Mouse (Mus musculus): ENCODE results near the gene Rfx3.
A peak's percentile ranks its signal among the peaks of the same experiment; 100 is the strongest.

Rfx3 gene

GRCm38 (mm10) chr19:28010471-28011395 lies at the start of gene Rfx3:
TSS of gene Rfx3 (minus strand) at chr19:28011166.
- peak; percentile 66 for DNase-seq (ENCODE audit: extremely low read depth, low read depth)

- no peak for DNase-seq (ENCODE audit: extremely low read depth, low read depth)
These were observed 41.1 kb upstream of the Rfx3 start for GRCm38 (mm10) chr19:28052058-28052457.

DNA sequence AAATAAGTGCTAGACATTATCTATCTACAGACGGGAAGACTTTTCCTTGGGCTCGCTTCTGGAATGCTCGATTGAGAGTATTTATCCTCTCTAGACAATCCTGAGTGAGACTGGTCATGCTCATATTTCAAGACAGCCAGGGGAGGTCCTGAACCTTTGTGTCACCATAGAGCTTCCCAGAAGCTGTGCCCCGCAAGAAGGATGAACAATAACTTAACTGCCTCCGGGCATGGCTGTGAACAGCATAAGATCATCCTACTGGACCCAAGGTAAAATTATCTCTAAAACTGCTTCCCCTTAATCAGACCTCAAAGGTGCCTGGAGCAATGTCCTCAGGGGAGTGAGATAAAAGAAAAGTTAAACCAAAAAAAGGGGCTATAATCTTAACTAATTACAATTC lies 40.6 kb upstream of the Rfx3 start:
- no peak for DNase-seq (ENCODE audit: extremely low read depth, low read depth)

DNA sequence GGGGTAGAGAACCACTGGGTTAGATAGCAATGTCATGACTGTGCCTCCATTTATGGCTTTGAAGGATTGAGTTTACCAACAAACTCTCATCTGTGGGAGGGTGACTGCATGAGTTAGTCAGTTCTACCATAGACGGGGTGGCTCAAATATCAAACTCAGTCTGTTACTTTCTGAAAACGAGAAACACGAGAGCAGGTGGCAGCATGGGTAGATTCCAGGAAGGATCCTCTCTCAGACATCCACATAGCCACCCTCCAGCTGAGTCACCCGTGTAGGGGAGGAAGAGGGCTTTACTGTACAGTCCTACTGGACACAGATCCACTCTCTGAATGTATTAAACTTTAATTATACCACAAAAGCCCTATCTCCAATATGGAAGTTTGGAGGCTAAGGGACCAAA lies 38.3 kb upstream of the Rfx3 start:
- DNase-seq (ENCODE audit: extremely low read depth, low read depth), result no peak

DNA sequence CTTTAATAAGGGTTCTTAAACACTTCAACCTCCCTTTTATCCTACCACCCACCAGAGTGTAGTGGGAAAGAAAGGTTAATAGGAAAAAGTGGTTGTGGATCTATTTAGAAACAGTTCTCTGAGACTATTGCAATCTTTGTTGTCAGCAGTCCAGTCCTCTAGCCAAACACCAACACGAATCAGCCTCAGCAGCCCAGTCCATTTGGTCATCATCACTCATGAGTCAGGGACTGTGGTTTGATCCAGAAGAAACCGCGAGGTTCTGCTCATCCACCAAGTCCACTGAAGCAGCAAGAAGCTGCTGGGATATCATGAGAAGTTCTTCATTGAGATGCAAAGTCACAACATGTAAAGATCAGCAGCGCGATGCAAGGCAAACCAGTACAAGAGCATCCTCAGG lies 35.8 kb upstream of the Rfx3 start:
- DNase-seq (ENCODE audit: extremely low read depth, low read depth), result no peak

- no peak for DNase-seq (ENCODE audit: extremely low read depth, low read depth)
These were observed 34.0 kb upstream of the Rfx3 start for GRCm38 (mm10) chr19:28044950-28045349.

DNA sequence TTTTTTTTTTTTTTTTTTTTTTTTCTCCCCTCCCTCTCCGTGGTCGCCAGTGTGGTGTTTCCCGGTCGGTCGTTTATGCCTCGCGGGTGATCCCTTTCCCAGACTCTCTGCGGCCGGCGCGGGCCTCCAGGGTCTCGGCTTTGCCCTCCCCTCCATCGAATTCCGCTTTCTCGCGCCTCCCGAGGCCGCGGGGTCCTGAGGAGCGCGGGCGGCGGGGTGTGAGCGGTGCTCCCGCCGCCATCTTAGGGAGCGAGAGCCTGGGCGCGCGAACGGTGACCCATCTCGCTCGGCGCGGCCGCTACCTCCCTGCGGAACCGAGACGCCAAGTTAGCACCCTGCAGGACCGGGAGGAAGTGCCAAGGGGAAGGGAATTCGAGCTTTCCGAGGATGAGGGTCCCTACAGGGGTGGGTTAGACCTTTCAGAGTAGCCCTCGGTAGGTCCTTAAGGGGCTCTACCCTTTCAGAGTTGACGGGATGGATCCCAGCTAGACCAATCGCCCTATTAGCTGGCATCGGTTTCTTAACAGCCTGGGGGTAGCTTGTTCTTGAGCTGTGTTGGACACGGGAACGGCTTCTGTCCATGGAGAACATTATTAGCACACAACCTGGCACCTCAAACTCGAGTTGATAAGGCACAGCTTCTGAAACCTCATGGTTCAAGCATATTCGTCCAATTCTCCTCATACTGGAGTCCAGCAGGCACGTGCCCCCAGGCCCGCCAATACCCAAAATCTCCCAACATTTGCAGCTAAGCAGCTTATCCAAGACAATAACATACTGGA lies 943 bp upstream of the Rfx3 start:
- DNase-seq (ENCODE audit: extremely low read depth, low read depth), result peak; percentile 44

DNA sequence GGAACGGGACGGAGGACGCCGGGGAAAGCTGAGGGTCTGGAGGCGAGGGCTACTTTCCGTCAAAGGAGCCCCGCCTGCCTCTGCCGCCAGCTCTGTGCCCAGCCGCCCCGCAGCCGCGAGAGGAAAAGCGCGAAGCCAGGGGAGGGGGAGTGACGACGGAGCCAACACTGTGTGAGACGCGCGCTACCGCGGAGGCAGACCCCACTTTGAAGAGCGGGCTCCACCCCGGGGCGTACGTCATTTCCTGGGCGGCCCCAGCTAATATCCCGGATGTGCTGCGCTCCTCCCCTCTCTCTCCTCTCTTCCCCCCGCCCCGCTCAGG lies 391 bp upstream of the Rfx3 start:
- DNase-seq (ENCODE audit: extremely low read depth, low read depth), result peak; percentile 80

DNA sequence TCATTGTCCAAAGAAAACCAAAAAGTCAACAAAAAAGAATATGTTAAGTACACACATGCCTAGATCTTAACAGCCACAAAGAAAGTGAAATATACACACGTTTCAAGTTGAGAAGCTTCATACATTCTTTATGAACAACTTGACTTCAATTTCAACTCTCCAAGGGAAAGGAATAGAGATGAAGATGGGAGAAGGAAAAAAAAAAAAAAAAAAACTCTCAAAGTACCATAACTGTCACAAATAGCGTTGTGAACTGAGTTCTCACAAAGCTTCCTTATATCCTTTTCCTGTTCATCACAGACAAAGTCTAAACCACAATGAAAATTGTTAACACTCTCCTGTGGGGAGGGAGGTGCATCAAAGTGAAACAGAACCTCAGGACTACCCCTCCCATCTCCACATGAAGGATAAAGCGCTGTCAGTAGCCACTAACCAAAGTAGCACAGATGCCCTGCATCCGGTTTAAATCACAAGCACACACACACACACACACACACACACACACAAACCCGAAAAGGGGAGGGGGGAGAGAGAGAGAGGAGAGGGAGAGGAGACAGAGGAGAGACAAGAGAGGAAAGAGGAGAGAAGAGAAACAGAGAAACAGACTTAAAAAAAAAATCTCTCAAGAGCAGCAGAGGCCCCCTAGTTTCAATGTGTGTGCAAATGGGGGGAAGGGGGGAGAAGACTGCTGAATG lies 1.2 kb downstream of the Rfx3 start:
- peak; percentile 74 for DNase-seq (ENCODE audit: extremely low read depth, low read depth)

- DNase-seq (ENCODE audit: extremely low read depth, low read depth), result no peak
These were observed 6.8 kb downstream of the Rfx3 start for GRCm38 (mm10) chr19:28004190-28004589.

DNA sequence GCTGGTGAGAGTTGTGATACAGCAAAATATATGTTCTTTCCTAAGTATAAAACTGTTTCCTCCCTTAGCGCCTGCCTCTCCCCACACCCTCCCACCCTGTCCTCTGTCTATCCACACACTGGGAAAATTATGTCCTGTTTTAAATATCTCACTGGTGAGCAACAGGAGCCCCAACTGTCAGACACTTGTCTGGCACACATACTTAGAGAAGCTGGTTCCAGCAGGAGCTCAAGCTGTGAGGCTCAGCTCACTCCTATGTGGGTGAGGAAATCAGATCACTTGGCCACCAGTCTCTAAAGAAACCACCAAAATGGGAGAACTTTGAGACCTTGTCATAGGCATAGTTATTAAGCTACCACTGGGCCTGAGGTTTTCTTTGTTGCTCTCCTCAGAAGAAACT lies 7.5 kb downstream of the Rfx3 start:
- DNase-seq (ENCODE audit: extremely low read depth, low read depth), result no peak

DNA sequence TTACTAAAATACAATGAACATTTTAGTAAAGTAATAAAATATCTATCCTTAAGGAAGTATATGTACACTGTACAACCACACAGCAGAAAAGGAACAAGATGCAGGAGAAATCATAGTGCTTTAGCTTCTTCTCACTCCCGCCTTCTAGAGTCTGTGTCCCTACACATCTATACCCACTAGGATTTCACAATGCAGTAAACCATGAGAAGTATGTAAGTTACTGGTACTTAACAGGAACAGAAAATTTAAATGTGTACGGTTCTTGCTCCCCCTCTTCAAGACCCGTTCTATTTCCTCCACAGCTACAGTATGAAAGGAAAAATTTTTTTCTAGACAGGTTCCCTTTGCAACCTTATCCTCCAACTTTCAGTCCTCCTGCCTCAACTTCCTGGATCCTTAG lies 8.3 kb downstream of the Rfx3 start:
- DNase-seq (ENCODE audit: extremely low read depth, low read depth), result no peak

GRCm38 (mm10) chr19:27992800-27993199 lies 18.2 kb downstream of the Rfx3 start:
- DNase-seq (ENCODE audit: extremely low read depth, low read depth), result no peak

GRCm38 (mm10) chr19:27988746-27989145 lies 22.2 kb downstream of the Rfx3 start:
- no peak for DNase-seq (ENCODE audit: extremely low read depth, low read depth)

- peak; percentile 44 for DNase-seq (ENCODE audit: extremely low read depth, low read depth)
These were observed 43.4 kb downstream of the Rfx3 start for GRCm38 (mm10) chr19:27967590-27967989.

DNA sequence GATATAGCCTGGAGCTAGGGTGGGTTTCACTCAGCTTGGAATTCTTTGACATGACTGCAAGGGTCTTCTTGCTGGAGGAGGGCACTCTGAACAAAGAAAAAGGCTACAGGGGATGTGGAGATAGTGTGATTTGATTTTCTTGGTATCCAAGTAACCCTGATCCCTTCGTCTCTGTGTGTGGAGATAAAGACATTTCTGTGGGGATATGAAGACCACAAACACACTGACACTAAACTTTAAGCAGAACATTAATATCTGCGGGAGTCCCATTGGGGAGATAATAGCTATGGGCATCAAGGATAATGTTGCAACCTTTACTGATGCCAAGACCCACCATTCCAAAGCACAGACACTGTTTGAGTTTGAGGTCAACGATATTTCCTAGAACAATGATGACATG lies 49.7 kb downstream of the Rfx3 start:
- no peak for DNase-seq (ENCODE audit: extremely low read depth, low read depth)

GRCm38 (mm10) chr19:27935453-27935852 lies 75.5 kb downstream of the Rfx3 start:
- DNase-seq (ENCODE audit: extremely low read depth, low read depth), result no peak

GRCm38 (mm10) chr19:27931136-27931535 lies 79.8 kb downstream of the Rfx3 start:
- DNase-seq (ENCODE audit: extremely low read depth, low read depth), result no peak

DNA sequence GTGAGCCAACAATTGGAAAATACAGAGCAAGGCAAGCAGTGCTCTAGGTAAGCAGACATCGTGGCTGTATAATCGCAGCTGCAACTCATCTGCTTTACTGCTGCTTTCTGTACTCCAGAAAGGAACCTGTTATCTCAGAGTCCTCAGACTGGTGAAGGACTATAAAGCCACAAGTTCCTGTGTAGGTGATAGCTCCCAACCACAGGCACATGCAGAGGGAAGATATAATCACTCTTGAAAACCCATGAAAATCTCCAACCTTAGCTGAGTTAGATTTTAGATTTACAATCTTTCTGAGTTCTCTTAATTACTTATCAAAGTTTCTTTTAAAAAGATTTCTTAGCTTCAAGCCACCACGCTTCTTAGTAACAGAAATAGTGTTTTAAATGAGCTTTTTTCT lies 84.6 kb downstream of the Rfx3 start:
- DNase-seq (ENCODE audit: extremely low read depth, low read depth), result peak; percentile 46

GRCm38 (mm10) chr19:27919040-27919439 lies 91.9 kb downstream of the Rfx3 start:
- no peak for DNase-seq (ENCODE audit: extremely low read depth, low read depth)

DNA sequence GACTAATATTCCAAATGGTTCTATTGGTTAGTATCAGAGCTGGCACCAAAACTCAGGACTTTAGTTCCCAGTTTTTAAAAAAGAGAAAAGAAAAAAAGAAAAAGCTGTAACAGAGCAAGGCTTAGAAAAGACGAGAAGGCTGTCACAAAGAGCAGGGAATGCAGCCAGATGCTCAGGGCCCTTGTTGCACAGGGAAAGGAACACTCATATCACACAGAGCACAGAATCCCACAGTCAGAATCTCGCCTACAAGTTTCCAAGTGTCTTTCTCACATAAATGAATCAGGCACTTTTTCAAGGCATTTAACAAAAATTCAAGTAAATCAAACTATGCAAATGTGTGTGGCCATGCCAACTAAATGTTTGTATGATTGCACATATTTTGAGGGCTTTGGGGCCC lies 94.5 kb downstream of the Rfx3 start:
- no peak for DNase-seq (ENCODE audit: extremely low read depth, low read depth)

GRCm38 (mm10) chr19:27906976-27907375 lies 104.0 kb downstream of the Rfx3 start:
- DNase-seq (ENCODE audit: extremely low read depth, low read depth), result peak; percentile 33
